Mouse (Mus musculus) bone marrow macrophage, adult 2 months (primary cell): Measurements from ENCODE around the gene 6430571L13Rik.

ENCODE experiments used
- CTCF ChIP-seq: IDR thresholded peaks from 2 replicates; pipeline ENCODE4 v1.5.1; 2012; ENCODE audit warnings: low read depth, mild to moderate bottlenecking, low read length, moderate library complexity
- POLR2A ChIP-seq: IDR thresholded peaks from 2 replicates; pipeline ENCODE4 v1.6.1; 2012; ENCODE audit warnings: mild to moderate bottlenecking, low read depth, low read length, borderline replicate concordance

DNA sequence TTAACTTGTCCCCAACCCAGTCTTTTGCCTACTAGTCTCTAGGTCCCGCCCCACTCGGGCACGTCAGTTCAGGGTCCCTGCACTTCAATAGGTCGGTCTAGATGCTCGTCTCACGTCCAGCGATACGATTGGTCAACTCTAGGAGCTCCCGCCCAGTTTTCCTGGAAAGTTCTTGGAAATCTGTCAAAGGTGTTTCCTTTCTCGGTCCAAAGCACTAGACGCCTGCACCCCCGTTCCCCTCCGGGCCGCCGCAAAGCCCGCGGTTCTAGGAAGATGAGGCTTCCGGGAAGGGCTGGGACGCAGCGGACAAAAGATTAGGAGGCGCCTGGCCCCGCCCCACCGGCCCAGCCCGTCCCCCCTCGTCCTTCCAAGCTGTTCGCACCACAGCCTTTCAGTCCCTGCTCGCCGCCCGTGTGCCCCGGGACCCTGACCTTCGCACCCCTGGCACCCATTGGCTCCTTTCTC lies 43.9 kb upstream of the 6430571L13Rik start:
- TF ChIP-seq CTCF: no peak
- no peak for TF ChIP-seq POLR2A
